In genomic region chr9:86695199-86695817, GRCm38 (mm10) we compare ENCODE assay signal across 8 mouse cellular contexts. TPM values are rescaled to one million over a fixed set of nuclear protein-coding genes. Genes with fewer than 3 reads are reported as not detected.
A peak's percentile ranks its signal among the peaks of the same experiment; 100 is the strongest.
DNase-seq lines count a peak whose midpoint lies in the region; ATAC-seq and TF ChIP-seq lines count a peak whose summit lies in the region.

No protein-coding gene starts in this region.

- H3K9me3 ChIP-seq in hindbrain, postnatal 0 days (ENCODE audit: low read length), result no peaks in the 10 kb centered on the region
- H3K9me3 ChIP-seq in limb, embryonic 13.5 days, result no peaks in the 10 kb centered on the region
- no peaks in the 10 kb centered on the region for H3K9me3 ChIP-seq in midbrain, embryonic 12.5 days

- WGBS in spleen, adult 2 months, result 5% methylated on average over 56 of the region's 56 CpGs
- 1% methylated on average over 50 of the region's 56 CpGs for WGBS in hindbrain, postnatal 0 days
- under 1% methylated on average over 46 of the region's 56 CpGs for WGBS in limb, embryonic 13.5 days
- 0% methylated on average over 39 of the region's 56 CpGs for WGBS in midbrain, embryonic 12.5 days

- no peak overlapping the region for H3K27ac ChIP-seq in spleen, adult 2 months (ENCODE audit: insufficient read depth, low read length)
- H3K27ac ChIP-seq in gastrocnemius, adult 2 months, result peak overlapping the region; percentile 93
- H3K27ac ChIP-seq in hindbrain, postnatal 0 days, result peak overlapping the region; percentile 84
- peak overlapping the region; percentile 55; the same call in 1 of the 2 replicates for H3K27ac ChIP-seq in limb, embryonic 13.5 days
- H3K27ac ChIP-seq in midbrain, embryonic 12.5 days (replicated peaks), result 0 out of 2 replicates have a peak overlapping the region, but pooled peaks have one; percentile 42

- no peaks in the 10 kb centered on the region for H3K4me1 ChIP-seq in spleen, adult 2 months (ENCODE audit: control insufficient read depth, insufficient read depth, insufficient read length)
- H3K4me1 ChIP-seq in hindbrain, postnatal 0 days (ENCODE audit: insufficient read depth, low read length), result no peaks in the 10 kb centered on the region
- H3K4me1 ChIP-seq in limb, embryonic 13.5 days, result 0 out of 2 replicates have a peak, but pooled peaks cover under 1% of the 10 kb centered on the region
- 0 out of 2 replicates have a peak, but pooled peaks cover 3% of the 10 kb centered on the region for H3K4me1 ChIP-seq in midbrain, embryonic 12.5 days

- TF ChIP-seq POLR2A in spleen, adult 2 months (IDR thresholded peaks at IDR 0.05; ENCODE audit: low read depth, low read length), result no peak

- intact Hi-C loops in gastrocnemius, adult 2 months (cut with DNase I), result loop anchor here (5.0 kb wide), 2 partner anchors 38 to 52 kb away; no protein-coding TSS in a partner anchor

- peak overlapping the region; percentile 9 for H3K4me3 ChIP-seq in spleen, adult 2 months (ENCODE audit: extremely low read depth, insufficient read depth, insufficient read length)
- peak overlapping the region; percentile 96 for H3K4me3 ChIP-seq in gastrocnemius, adult 2 months
- peak overlapping the region; percentile 89 for H3K4me3 ChIP-seq in hindbrain, postnatal 0 days (ENCODE audit: low read length)
- peak overlapping the region; percentile 82 for H3K4me3 ChIP-seq in limb, embryonic 13.5 days
- peak overlapping the region; percentile 82 for H3K4me3 ChIP-seq in midbrain, embryonic 12.5 days

- TF ChIP-seq CTCF in spleen, adult 2 months (IDR thresholded peaks at IDR 0.05; ENCODE audit: extremely low read depth, insufficient read depth, insufficient read length, insufficient replicate concordance), result no peak
- no peak for TF ChIP-seq CTCF in gastrocnemius, adult 2 months (IDR thresholded peaks at IDR 0.05)
- no peak for TF ChIP-seq CTCF in hindbrain, postnatal 0 days (IDR thresholded peaks at IDR 0.05; ENCODE audit: low read depth)

- H3K27me3 ChIP-seq in spleen, adult 2 months (ENCODE audit: control insufficient read depth, insufficient read depth, low read length), result peaks cover 10% of the 10 kb centered on the region
- no peaks in the 10 kb centered on the region for H3K27me3 ChIP-seq in hindbrain, postnatal 0 days (ENCODE audit: insufficient read depth, low read length)
- H3K27me3 ChIP-seq in limb, embryonic 13.5 days, result no peaks in the 10 kb centered on the region
- H3K27me3 ChIP-seq in midbrain, embryonic 12.5 days, result 0 out of 2 replicates have a peak, but pooled peaks cover 3% of the 10 kb centered on the region

- peak overlapping the region; percentile 86 for H3K9ac ChIP-seq in hindbrain, postnatal 0 days (replicated peaks; ENCODE audit: low read length)
- H3K9ac ChIP-seq in limb, embryonic 13.5 days, result peak overlapping the region; percentile 88
- peak overlapping the region; percentile 76 for H3K9ac ChIP-seq in midbrain, embryonic 12.5 days (replicated peaks)

- no peak for DNase-seq in spleen, adult 2 months (ENCODE audit: low read depth in 1 of 2, low spot score in 2 of 2)
- DNase-seq in spleen, postnatal 10 days (ENCODE audit: low spot score in 2 of 2), result no peak
- DNase-seq in cerebellum, postnatal 10 days, result peak; percentile 47 to 50
- DNase-seq in gastrocnemius, adult 2 months, result peak; percentile 62
- DNase-seq in hindbrain, postnatal 0 days (ENCODE audit: low spot score), result peak; percentile 58
- peak; percentile 71 for DNase-seq in testis, postnatal 10 days (ENCODE audit: low spot score)

- peak overlapping the region; percentile 73 for H3K4me2 ChIP-seq in hindbrain, postnatal 0 days (ENCODE audit: low read depth, low read length)
- peak overlapping the region; percentile 88 for H3K4me2 ChIP-seq in limb, embryonic 13.5 days (replicated peaks)
- peak overlapping the region; percentile 94 for H3K4me2 ChIP-seq in midbrain, embryonic 12.5 days (replicated peaks)

- ATAC-seq in hindbrain, postnatal 0 days, result peak; percentile 78
- peak; percentile 45 for ATAC-seq in limb, embryonic 13.5 days (ENCODE audit: low FRiP score, low read depth)
- ATAC-seq in midbrain, embryonic 12.5 days (ENCODE audit: low FRiP score, low read depth), result peak; percentile 75

- no peaks in the 10 kb centered on the region for H3K36me3 ChIP-seq in spleen, adult 2 months (ENCODE audit: control insufficient read depth, insufficient read depth, low read length)
- H3K36me3 ChIP-seq in hindbrain, postnatal 0 days (ENCODE audit: insufficient read depth, low read length), result no peaks in the 10 kb centered on the region
- H3K36me3 ChIP-seq in limb, embryonic 13.5 days, result no peaks in the 10 kb centered on the region
- H3K36me3 ChIP-seq in midbrain, embryonic 12.5 days, result no peaks in the 10 kb centered on the region

RNA-seq across cellular contexts. Expression of gene Me1, which starts 0.4 kb away (rescaled TPM):
- 1.4 and 2.0 TPM in 2 replicates for polyA plus RNA-seq in spleen, adult 2 months (2012; rRNA removed)
- total RNA-seq in gastrocnemius, adult 2 months (2021), result 100 to 1,000 TPM; 127 to 221 TPM
- total RNA-seq in hindbrain, postnatal 0 days (2014; rRNA removed), result 37.2 and 37.5 TPM in 2 replicates
- 75.0 and 76.5 TPM in 2 replicates for polyA plus RNA-seq in hindbrain, postnatal 0 days (2015; fragmentation: Nextera tagmentation; extraction: Ambion mirVana)
- polyA plus RNA-seq in limb, embryonic 13.5 days (2015; fragmentation: Nextera tagmentation; extraction: Ambion mirVana), result 21.8 and 22.5 TPM in 2 replicates
- 17.1 TPM in 2 replicates for polyA plus RNA-seq in midbrain, embryonic 12.5 days (2016; fragmentation: Nextera tagmentation; extraction: Ambion mirVana)

RNA-seq across cellular contexts. Expression of gene Prss35, which starts 48.1 kb away (rescaled TPM):
- polyA plus RNA-seq in spleen, adult 2 months (2012; rRNA removed), result 0.06 and 0.12 TPM in 2 replicates
- total RNA-seq in gastrocnemius, adult 2 months (2021), result under 1 TPM in 1 of 2 experiments, not detected in 1; 0.11 TPM
- 5.0 and 8.6 TPM in 2 replicates for total RNA-seq in hindbrain, postnatal 0 days (2014; rRNA removed)
- 9.6 and 10.8 TPM in 2 replicates for polyA plus RNA-seq in hindbrain, postnatal 0 days (2015; fragmentation: Nextera tagmentation; extraction: Ambion mirVana)
- 51.6 and 52.9 TPM in 2 replicates for polyA plus RNA-seq in limb, embryonic 13.5 days (2015; fragmentation: Nextera tagmentation; extraction: Ambion mirVana)
- polyA plus RNA-seq in midbrain, embryonic 12.5 days (2016; fragmentation: Nextera tagmentation; extraction: Ambion mirVana), result 2.4 and 3.2 TPM in 2 replicates

Comparison
In these comparisons a context has a peak if more than half of its experiments do, and no peak if none do; other contexts are left out.
1. DNase-seq: peak in cerebellum, postnatal 10 days (2 of 2), gastrocnemius, adult 2 months (single experiment), hindbrain, postnatal 0 days (single experiment) and testis, postnatal 10 days (single experiment); none in spleen, adult 2 months (0 of 2) and spleen, postnatal 10 days (0 of 2).
2. H3K4me3 ChIP-seq: peak in every context shown above with its lines; median percentile 96 in gastrocnemius, adult 2 months; 89 in hindbrain, postnatal 0 days; 82 in limb, embryonic 13.5 days; 82 in midbrain, embryonic 12.5 days; 9 in spleen, adult 2 months.
3. Peak in every context shown above with its lines, with median percentiles within 50 percentile points of each other: ATAC-seq, H3K4me2 ChIP-seq and H3K9ac ChIP-seq.